ENCODE assay signal across 8 mouse cellular contexts in the genomic region with DNA sequence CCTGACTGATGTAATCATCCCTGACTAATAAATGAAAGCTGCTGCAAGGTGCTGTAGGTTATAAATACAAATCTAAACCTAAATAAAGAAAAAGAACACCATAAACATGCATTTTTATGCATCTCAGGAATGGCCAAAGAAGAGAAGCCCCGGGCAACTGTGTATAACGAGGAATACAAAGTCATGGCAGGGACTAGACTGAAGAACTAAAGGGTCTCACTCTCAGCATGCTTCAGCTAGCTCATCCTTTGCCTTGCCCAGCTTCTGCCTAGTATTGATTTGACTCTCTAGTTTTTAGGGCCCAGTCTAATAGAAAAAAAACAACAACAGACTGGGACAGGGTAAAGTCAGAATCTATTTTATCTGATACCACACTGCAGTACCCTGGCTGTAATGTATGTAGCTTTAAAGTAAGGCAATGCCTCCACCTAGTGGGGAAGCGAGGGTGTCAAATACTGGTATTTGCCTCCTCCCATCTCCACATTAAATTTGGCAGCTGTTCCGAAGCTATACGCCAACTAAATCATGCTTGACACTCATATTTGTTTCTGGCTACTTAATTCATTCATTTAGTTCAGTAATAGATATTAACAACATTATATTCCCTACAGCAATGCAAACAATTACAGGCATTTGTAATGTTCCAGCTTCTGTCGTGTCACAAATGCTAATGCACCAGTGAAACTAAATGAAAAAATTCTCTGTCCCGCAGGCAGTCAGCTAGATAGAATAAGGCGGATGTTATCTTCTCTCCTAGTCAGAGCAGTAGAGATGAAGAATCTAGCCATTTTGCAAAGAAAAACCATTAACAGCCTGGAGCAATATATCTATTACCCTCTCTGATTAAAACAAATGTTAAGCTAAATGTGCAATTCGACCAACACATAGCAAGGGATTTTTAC. TPM values are rescaled to one million over a fixed set of nuclear protein-coding genes. Genes with fewer than 3 reads are reported as not detected.
DNase-seq lines count a peak whose midpoint lies in the region; ATAC-seq and TF ChIP-seq lines count a peak whose summit lies in the region.

No protein-coding gene starts in this region.

- no peaks in the 10 kb centered on the region for H3K36me3 ChIP-seq in embryonic facial prominence, embryonic 11.5 days (replicated peaks; ENCODE audit: control insufficient read depth, insufficient read depth, low read depth, low read length)
- H3K36me3 ChIP-seq in intestine, embryonic 14.5 days (ENCODE audit: control insufficient read depth, insufficient read depth, low read length) = no peaks in the 10 kb centered on the region
- H3K36me3 ChIP-seq in midbrain, postnatal 0 days (ENCODE audit: insufficient read depth, low read length) = no peaks in the 10 kb centered on the region

- DNase-seq in gastrocnemius, adult 18-20 months (ENCODE audit: low spot score) = peak; percentile 4
- DNase-seq in gastrocnemius, postnatal 25 days = no peak
- DNase-seq in Muller cell, postnatal 12 days (ENCODE audit: inconsistent ontology term) = peak; percentile 38
- DNase-seq in embryonic facial prominence, embryonic 11.5 days (ENCODE audit: low spot score) = peak; percentile 75
- DNase-seq in intestine, embryonic 14.5 days (ENCODE audit: low spot score) = peak; percentile 70
- DNase-seq in left cerebral cortex, postnatal 14 days (ENCODE audit: low spot score in 2 of 2) = peak; percentile 82 to 84
- peak; percentile 91 for DNase-seq in midbrain, postnatal 0 days (ENCODE audit: low spot score)
- no peak for DNase-seq in yolk sac, embryonic 10.5 days (ENCODE audit: low spot score)

- peak; percentile 93 for TF ChIP-seq CTCF in midbrain, postnatal 0 days (IDR thresholded peaks at IDR 0.05)

- H3K9ac ChIP-seq in embryonic facial prominence, embryonic 11.5 days (replicated peaks; ENCODE audit: low read length) = no peak overlapping the region
- H3K9ac ChIP-seq in intestine, embryonic 14.5 days (ENCODE audit: low read length) = no peak overlapping the region
- no peak overlapping the region for H3K9ac ChIP-seq in midbrain, postnatal 0 days (replicated peaks; ENCODE audit: low read length, poor library complexity, severe bottlenecking)

- no peak overlapping the region for H3K27ac ChIP-seq in embryonic facial prominence, embryonic 11.5 days (replicated peaks; ENCODE audit: low read depth, low read length)
- H3K27ac ChIP-seq in intestine, embryonic 14.5 days (ENCODE audit: low read depth) = no peak overlapping the region
- H3K27ac ChIP-seq in midbrain, postnatal 0 days (ENCODE audit: low read depth, low read length) = no peak overlapping the region

- H3K4me2 ChIP-seq in embryonic facial prominence, embryonic 11.5 days (ENCODE audit: low read depth, low read length) = no peak overlapping the region
- H3K4me2 ChIP-seq in intestine, embryonic 14.5 days (ENCODE audit: low read length) = no peak overlapping the region
- peak overlapping the region; percentile 27 for H3K4me2 ChIP-seq in midbrain, postnatal 0 days (ENCODE audit: low read depth, low read length, poor library complexity, severe bottlenecking)

- peak; percentile 65; the same call in 1 of the 2 replicates for ATAC-seq in embryonic facial prominence, embryonic 11.5 days (replicated peaks; ENCODE audit: insufficient number of reproducible peaks, low FRiP score, low TSS enrichment, low read depth)
- peak; percentile 62; the same call in 1 of the 2 replicates for ATAC-seq in intestine, embryonic 14.5 days (replicated peaks; ENCODE audit: low FRiP score, low TSS enrichment, low read depth)
- ATAC-seq in midbrain, postnatal 0 days (ENCODE audit: low FRiP score) = peak; percentile 83

- no peaks in the 10 kb centered on the region for H3K4me1 ChIP-seq in embryonic facial prominence, embryonic 11.5 days (ENCODE audit: control insufficient read depth, insufficient read depth, low read length)
- peaks cover under 1% of the 10 kb centered on the region; the same call in 1 of the 2 replicates for H3K4me1 ChIP-seq in intestine, embryonic 14.5 days (replicated peaks; ENCODE audit: control insufficient read depth, insufficient read depth, low read length)
- H3K4me1 ChIP-seq in midbrain, postnatal 0 days (ENCODE audit: insufficient read depth, low read length) = peaks cover 1% of the 10 kb centered on the region

- H3K4me3 ChIP-seq in embryonic facial prominence, embryonic 11.5 days (ENCODE audit: low read depth, low read length) = no peak overlapping the region
- H3K4me3 ChIP-seq in intestine, embryonic 14.5 days (ENCODE audit: low read depth, low read length) = no peak overlapping the region
- no peak overlapping the region for H3K4me3 ChIP-seq in midbrain, postnatal 0 days (ENCODE audit: low read depth, low read length)

- no peaks in the 10 kb centered on the region for H3K27me3 ChIP-seq in embryonic facial prominence, embryonic 11.5 days (ENCODE audit: control insufficient read depth, insufficient read depth, low read length)
- H3K27me3 ChIP-seq in intestine, embryonic 14.5 days (replicated peaks; ENCODE audit: control insufficient read depth, insufficient read depth, low read length) = no peaks in the 10 kb centered on the region
- no peaks in the 10 kb centered on the region for H3K27me3 ChIP-seq in midbrain, postnatal 0 days (ENCODE audit: insufficient read depth, low read length)

- 57% methylated on average over 9 of the region's 9 CpGs for WGBS in embryonic facial prominence, embryonic 11.5 days
- 49% methylated on average over 9 of the region's 9 CpGs for WGBS in intestine, embryonic 14.5 days
- 39% methylated on average over 9 of the region's 9 CpGs for WGBS in midbrain, postnatal 0 days

- H3K9me3 ChIP-seq in embryonic facial prominence, embryonic 11.5 days (replicated peaks; ENCODE audit: control insufficient read depth, low read length) = no peaks in the 10 kb centered on the region
- H3K9me3 ChIP-seq in intestine, embryonic 14.5 days (ENCODE audit: control insufficient read depth, low read length) = no peaks in the 10 kb centered on the region
- no peaks in the 10 kb centered on the region for H3K9me3 ChIP-seq in midbrain, postnatal 0 days (ENCODE audit: low read length)

- intact Hi-C loops in left cerebral cortex, postnatal 14 days (cut with DNase I) = no loop called here

RNA-seq across cellular contexts. Expression of gene Dnajb9, which starts 28.8 kb away (rescaled TPM):
- total RNA-seq in gastrocnemius, adult 18-20 months (2021) = 10 to 100 TPM; 30.7 to 38.0 TPM
- 10 to 100 TPM; 23.2 to 27.3 TPM for total RNA-seq in gastrocnemius, postnatal 25 days (2021)
- 30.0 and 30.5 TPM in 2 replicates for polyA plus RNA-seq in embryonic facial prominence, embryonic 11.5 days (2014; fragmentation: Nextera tagmentation; extraction: Ambion mirVana)
- 18.8 and 19.0 TPM in 2 replicates for polyA plus RNA-seq in intestine, embryonic 14.5 days (2014; fragmentation: Nextera tagmentation; extraction: Ambion mirVana)
- total RNA-seq in left cerebral cortex, postnatal 14 days (2021) = 10 to 100 TPM; 33.1 to 36.9 TPM
- 19.3 and 28.9 TPM in 2 replicates for total RNA-seq in midbrain, postnatal 0 days (2014; rRNA removed)
- 34.5 and 35.1 TPM in 2 replicates for polyA plus RNA-seq in midbrain, postnatal 0 days (2015; fragmentation: Nextera tagmentation; extraction: Ambion mirVana)

RNA-seq across cellular contexts. Expression of gene Pnpla8, which starts 39.8 kb away (rescaled TPM):
- total RNA-seq in gastrocnemius, adult 18-20 months (2021) = 100 to 1,000 TPM; 126 to 150 TPM
- 100 to 1,000 TPM; 103 TPM for total RNA-seq in gastrocnemius, postnatal 25 days (2021)
- polyA plus RNA-seq in embryonic facial prominence, embryonic 11.5 days (2014; fragmentation: Nextera tagmentation; extraction: Ambion mirVana) = 70.2 and 72.6 TPM in 2 replicates
- 46.4 and 48.2 TPM in 2 replicates for polyA plus RNA-seq in intestine, embryonic 14.5 days (2014; fragmentation: Nextera tagmentation; extraction: Ambion mirVana)
- total RNA-seq in left cerebral cortex, postnatal 14 days (2021) = 100 to 1,000 TPM; 117 to 126 TPM
- 75.8 and 110 TPM in 2 replicates for total RNA-seq in midbrain, postnatal 0 days (2014; rRNA removed)
- polyA plus RNA-seq in midbrain, postnatal 0 days (2015; fragmentation: Nextera tagmentation; extraction: Ambion mirVana) = 125 TPM in 2 replicates

Comparison
In these comparisons a context has a peak if more than half of its experiments do, and no peak if none do; other contexts are left out.
1. DNase-seq: peak in gastrocnemius, adult 18-20 months (single experiment), Muller cell, postnatal 12 days (single experiment), embryonic facial prominence, embryonic 11.5 days (single experiment), intestine, embryonic 14.5 days (single experiment), left cerebral cortex, postnatal 14 days (2 of 2) and midbrain, postnatal 0 days (single experiment); none in gastrocnemius, postnatal 25 days (single experiment) and yolk sac, embryonic 10.5 days (single experiment).
2. Peak in every context shown above with its lines, with median percentiles within 50 percentile points of each other: ATAC-seq.